Mouse (Mus musculus): ENCODE data around the gene Eml6. TPM values are rescaled to one million over a fixed set of nuclear protein-coding genes. Genes with fewer than 3 reads are reported as not detected.
"Not testable (repeated sequence)": the region's sequence is repeated elsewhere in the genome, so short reads cannot be mapped to it uniquely, and the experiment has no call there.

Eml6 gene
- polyA plus RNA-seq, 1 experiment from 2014 or later = 0.88 TPM

- Histone ChIP-seq H3K4me3 (ENCODE audit: low read length) (no peak overlapping the region), H3K36me3 (ENCODE audit: control insufficient read depth, insufficient read depth) (no peaks in the 10 kb centered on the region), H3K9me3 (replicated peaks; ENCODE audit: control insufficient read depth, low read length) (no peaks in the 10 kb centered on the region), H3K4me2 (ENCODE audit: low read depth, low read length) (no peak overlapping the region), H3K27me3 (ENCODE audit: control insufficient read depth, insufficient read depth, low read length) (no peaks in the 10 kb centered on the region), H3K4me1 (ENCODE audit: control insufficient read depth, insufficient read depth, low read length) (no peaks in the 10 kb centered on the region), H3K9ac (ENCODE audit: low read length) (no peak overlapping the region), H3K27ac (ENCODE audit: low read length) (no peak overlapping the region)
- WGBS = 83% methylated on average over 1 of the region's 1 CpGs
- ATAC-seq (replicated peaks; ENCODE audit: extremely low read depth, insufficient read depth, low FRiP score) = no peak
These were observed 102.0 kb downstream of the Eml6 start for GRCm38 (mm10) chr11:29923851-29924250.

DNA sequence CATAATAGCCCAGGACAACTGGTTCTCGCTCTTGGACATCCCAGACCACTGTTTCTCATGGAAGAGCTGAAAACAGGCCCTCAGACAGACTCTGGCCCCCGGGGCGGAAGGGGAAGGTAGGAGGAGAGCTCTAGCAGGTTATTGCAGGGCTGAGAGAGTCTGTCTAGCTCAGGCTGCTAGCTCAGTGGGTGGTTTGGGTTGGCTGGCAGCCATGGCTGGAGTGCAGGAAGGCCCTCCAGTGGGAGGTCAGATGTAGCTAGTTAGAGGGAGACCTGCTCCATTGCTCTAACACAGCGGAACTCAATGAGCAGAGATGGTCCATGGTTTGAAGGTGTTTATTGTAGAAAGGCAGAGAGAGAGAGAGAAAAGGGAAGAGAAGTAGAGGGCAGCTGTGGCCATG is 112.7 kb downstream of the Eml6 start:
- 79% methylated on average over 4 of the region's 4 CpGs for WGBS
- H3K4me3 ChIP-seq (ENCODE audit: low read length) = no peak overlapping the region
- ATAC-seq (replicated peaks; ENCODE audit: extremely low read depth, insufficient read depth, low FRiP score) = no peak
- no peaks in the 10 kb centered on the region for H3K9me3 ChIP-seq (replicated peaks; ENCODE audit: control insufficient read depth, low read length)
- no peaks in the 10 kb centered on the region for H3K4me1 ChIP-seq (ENCODE audit: control insufficient read depth, insufficient read depth, low read length)
- H3K36me3 ChIP-seq (ENCODE audit: control insufficient read depth, insufficient read depth) = no peaks in the 10 kb centered on the region
- no peaks in the 10 kb centered on the region for H3K27me3 ChIP-seq (ENCODE audit: control insufficient read depth, insufficient read depth, low read length)
- H3K9ac ChIP-seq (ENCODE audit: low read length) = no peak overlapping the region
- H3K4me2 ChIP-seq (ENCODE audit: low read depth, low read length) = no peak overlapping the region
- H3K27ac ChIP-seq (ENCODE audit: low read length) = no peak overlapping the region

- Histone ChIP-seq H3K27ac (ENCODE audit: low read length) (no peak overlapping the region), H3K9ac (ENCODE audit: low read length) (no peak overlapping the region), H3K27me3 (ENCODE audit: control insufficient read depth, insufficient read depth, low read length) (no peaks in the 10 kb centered on the region), H3K4me1 (ENCODE audit: control insufficient read depth, insufficient read depth, low read length) (no peaks in the 10 kb centered on the region), H3K4me3 (ENCODE audit: low read length) (no peak overlapping the region), H3K4me2 (ENCODE audit: low read depth, low read length) (no peak overlapping the region), H3K36me3 (ENCODE audit: control insufficient read depth, insufficient read depth) (no peaks in the 10 kb centered on the region), H3K9me3 (replicated peaks; ENCODE audit: control insufficient read depth, low read length) (no peaks in the 10 kb centered on the region)
- no peak for ATAC-seq (replicated peaks; ENCODE audit: extremely low read depth, insufficient read depth, low FRiP score)
These were observed 116.5 kb downstream of the Eml6 start for GRCm38 (mm10) chr11:29909330-29909729.

DNA sequence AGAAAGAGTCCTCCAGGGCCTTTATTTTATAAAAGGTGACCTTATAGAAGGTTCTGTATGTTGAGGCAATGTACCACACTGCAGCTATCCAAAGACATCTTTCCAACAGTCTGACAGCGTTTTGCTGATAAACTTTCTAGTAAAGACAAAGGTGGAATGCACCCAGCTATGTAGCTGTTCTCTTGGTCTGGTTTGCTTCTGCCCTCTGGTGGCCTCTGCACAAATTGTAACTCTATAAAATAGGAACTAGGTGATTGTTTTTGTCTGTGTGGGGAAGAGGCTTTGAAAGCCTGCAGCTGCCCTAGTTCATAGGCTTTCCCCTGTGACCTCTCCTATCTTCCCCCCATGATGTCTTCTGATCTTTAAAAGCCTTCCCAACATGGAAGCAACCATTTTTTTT is 140.7 kb downstream of the Eml6 start:
- Histone ChIP-seq H3K9ac (ENCODE audit: low read length) (no peak overlapping the region), H3K9me3 (replicated peaks; ENCODE audit: control insufficient read depth, low read length) (no peaks in the 10 kb centered on the region), H3K4me2 (ENCODE audit: low read depth, low read length) (no peak overlapping the region), H3K36me3 (ENCODE audit: control insufficient read depth, insufficient read depth) (no peaks in the 10 kb centered on the region), H3K27me3 (ENCODE audit: control insufficient read depth, insufficient read depth, low read length) (no peaks in the 10 kb centered on the region), H3K4me1 (ENCODE audit: control insufficient read depth, insufficient read depth, low read length) (no peaks in the 10 kb centered on the region), H3K27ac (ENCODE audit: low read length) (no peak overlapping the region), H3K4me3 (ENCODE audit: low read length) (no peak overlapping the region)
- WGBS = 0% methylated on average over 1 of the region's 1 CpGs
- 0 out of 2 replicates have a peak, but pooled peaks have one; percentile 14 for ATAC-seq (replicated peaks; ENCODE audit: extremely low read depth, insufficient read depth, low FRiP score)

- Histone ChIP-seq H3K4me1 (ENCODE audit: control insufficient read depth, insufficient read depth, low read length) (no peaks in the 10 kb centered on the region), H3K4me3 (ENCODE audit: low read length) (no peak overlapping the region), H3K36me3 (ENCODE audit: control insufficient read depth, insufficient read depth) (no peaks in the 10 kb centered on the region), H3K9ac (ENCODE audit: low read length) (no peak overlapping the region), H3K9me3 (replicated peaks; ENCODE audit: control insufficient read depth, low read length) (no peaks in the 10 kb centered on the region), H3K27ac (ENCODE audit: low read length) (no peak overlapping the region), H3K27me3 (ENCODE audit: control insufficient read depth, insufficient read depth, low read length) (no peaks in the 10 kb centered on the region), H3K4me2 (ENCODE audit: low read depth, low read length) (no peak overlapping the region)
- ATAC-seq (replicated peaks; ENCODE audit: extremely low read depth, insufficient read depth, low FRiP score) = no peak
- WGBS = 84% methylated on average over 1 of the region's 1 CpGs
These were observed 141.5 kb downstream of the Eml6 start for GRCm38 (mm10) chr11:29884355-29884754.

DNA sequence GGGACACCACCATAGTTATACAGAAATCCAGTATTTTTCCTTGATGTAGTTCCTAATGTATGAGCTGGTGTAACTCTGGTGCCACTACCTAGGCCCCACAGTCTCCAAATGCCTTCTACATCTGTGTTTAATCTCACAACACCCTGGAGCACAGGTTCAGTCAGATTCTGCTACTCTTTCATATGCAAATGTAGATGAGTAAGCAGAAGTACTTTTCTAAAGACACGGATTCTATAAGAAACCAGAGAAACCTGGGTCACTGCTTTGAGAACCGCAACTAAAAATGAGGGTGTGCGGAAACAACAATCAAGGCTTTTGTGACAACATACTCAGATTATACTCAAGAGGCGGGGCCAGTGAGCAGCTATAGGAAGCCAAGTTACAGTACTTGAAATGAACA is 142.8 kb downstream of the Eml6 start:
- no peak for ATAC-seq (replicated peaks; ENCODE audit: extremely low read depth, insufficient read depth, low FRiP score)
- Histone ChIP-seq H3K4me2 (ENCODE audit: low read depth, low read length) (no peak overlapping the region), H3K4me3 (ENCODE audit: low read length) (no peak overlapping the region), H3K27ac (ENCODE audit: low read length) (no peak overlapping the region), H3K9ac (ENCODE audit: low read length) (no peak overlapping the region), H3K36me3 (ENCODE audit: control insufficient read depth, insufficient read depth) (no peaks in the 10 kb centered on the region), H3K9me3 (replicated peaks; ENCODE audit: control insufficient read depth, low read length) (no peaks in the 10 kb centered on the region), H3K27me3 (ENCODE audit: control insufficient read depth, insufficient read depth, low read length) (no peaks in the 10 kb centered on the region), H3K4me1 (ENCODE audit: control insufficient read depth, insufficient read depth, low read length) (no peaks in the 10 kb centered on the region)
- WGBS = 74% methylated on average over 4 of the region's 4 CpGs

DNA sequence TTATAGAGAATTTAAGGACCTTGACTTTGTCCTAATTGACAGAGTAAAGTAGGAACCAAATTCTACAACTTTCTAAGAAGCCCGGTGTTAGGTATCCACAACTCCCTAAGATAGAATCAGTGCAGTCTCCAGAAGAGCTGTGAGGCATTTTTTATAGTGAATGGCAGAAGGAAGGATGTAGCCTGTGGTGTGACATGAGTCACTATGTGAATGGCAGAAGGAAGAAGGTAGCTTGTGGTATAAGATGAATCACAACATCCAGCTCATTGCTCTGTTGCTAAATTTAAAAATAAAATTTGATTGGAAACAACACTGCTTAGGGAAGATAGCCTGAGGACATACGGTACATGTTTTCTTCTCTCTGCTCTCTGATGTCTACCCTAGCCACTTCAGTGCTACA is 146.2 kb downstream of the Eml6 start:
- 69% methylated on average over 2 of the region's 2 CpGs for WGBS
- Histone ChIP-seq H3K4me2 (ENCODE audit: low read depth, low read length) (no peak overlapping the region), H3K9me3 (replicated peaks; ENCODE audit: control insufficient read depth, low read length) (no peaks in the 10 kb centered on the region), H3K4me3 (ENCODE audit: low read length) (no peak overlapping the region), H3K4me1 (ENCODE audit: control insufficient read depth, insufficient read depth, low read length) (no peaks in the 10 kb centered on the region), H3K36me3 (ENCODE audit: control insufficient read depth, insufficient read depth) (no peaks in the 10 kb centered on the region), H3K27ac (ENCODE audit: low read length) (no peak overlapping the region), H3K27me3 (ENCODE audit: control insufficient read depth, insufficient read depth, low read length) (no peaks in the 10 kb centered on the region), H3K9ac (ENCODE audit: low read length) (no peak overlapping the region)
- no peak for ATAC-seq (replicated peaks; ENCODE audit: extremely low read depth, insufficient read depth, low FRiP score)

- no peak for ATAC-seq (replicated peaks; ENCODE audit: extremely low read depth, insufficient read depth, low FRiP score)
- H3K4me2 ChIP-seq (ENCODE audit: low read depth, low read length) = no peak overlapping the region
- H3K27ac ChIP-seq (ENCODE audit: low read length) = no peak overlapping the region
- no peaks in the 10 kb centered on the region for H3K27me3 ChIP-seq (ENCODE audit: control insufficient read depth, insufficient read depth, low read length)
- no peaks in the 10 kb centered on the region for H3K9me3 ChIP-seq (replicated peaks; ENCODE audit: control insufficient read depth, low read length)
- no peaks in the 10 kb centered on the region for H3K4me1 ChIP-seq (ENCODE audit: control insufficient read depth, insufficient read depth, low read length)
- WGBS = 86% methylated on average over 1 of the region's 1 CpGs
- no peak overlapping the region for H3K9ac ChIP-seq (ENCODE audit: low read length)
- H3K4me3 ChIP-seq (ENCODE audit: low read length) = no peak overlapping the region
- H3K36me3 ChIP-seq (ENCODE audit: control insufficient read depth, insufficient read depth) = no peaks in the 10 kb centered on the region
These were observed 147.9 kb downstream of the Eml6 start for GRCm38 (mm10) chr11:29877981-29878380.

DNA sequence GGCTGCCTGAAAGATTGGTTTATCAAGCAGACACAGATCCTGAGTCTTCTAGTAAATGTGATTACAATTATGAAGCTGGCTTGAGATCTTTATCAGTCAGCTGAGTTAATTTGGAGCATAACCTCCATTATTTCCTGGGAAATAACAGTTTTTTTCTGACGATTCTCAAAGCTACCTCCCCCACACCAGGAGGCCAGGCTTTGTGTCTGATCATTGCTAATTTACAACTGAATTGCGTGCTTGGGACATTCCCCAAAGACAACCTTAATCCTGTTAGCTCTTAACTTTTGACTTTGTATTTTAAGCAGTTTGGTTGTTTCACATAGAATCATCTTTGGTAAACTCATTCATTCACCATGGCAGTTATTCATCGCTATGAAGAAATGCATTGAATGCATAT is 148.6 kb downstream of the Eml6 start:
- no peaks in the 10 kb centered on the region for H3K36me3 ChIP-seq (ENCODE audit: control insufficient read depth, insufficient read depth)
- H3K27ac ChIP-seq (ENCODE audit: low read length) = no peak overlapping the region
- no peak overlapping the region for H3K9ac ChIP-seq (ENCODE audit: low read length)
- ATAC-seq (replicated peaks; ENCODE audit: extremely low read depth, insufficient read depth, low FRiP score) = no peak
- H3K4me3 ChIP-seq (ENCODE audit: low read length) = no peak overlapping the region
- no peaks in the 10 kb centered on the region for H3K27me3 ChIP-seq (ENCODE audit: control insufficient read depth, insufficient read depth, low read length)
- 78% methylated on average over 3 of the region's 3 CpGs for WGBS
- H3K9me3 ChIP-seq (replicated peaks; ENCODE audit: control insufficient read depth, low read length) = no peaks in the 10 kb centered on the region
- H3K4me1 ChIP-seq (ENCODE audit: control insufficient read depth, insufficient read depth, low read length) = no peaks in the 10 kb centered on the region
- no peak overlapping the region for H3K4me2 ChIP-seq (ENCODE audit: low read depth, low read length)

DNA sequence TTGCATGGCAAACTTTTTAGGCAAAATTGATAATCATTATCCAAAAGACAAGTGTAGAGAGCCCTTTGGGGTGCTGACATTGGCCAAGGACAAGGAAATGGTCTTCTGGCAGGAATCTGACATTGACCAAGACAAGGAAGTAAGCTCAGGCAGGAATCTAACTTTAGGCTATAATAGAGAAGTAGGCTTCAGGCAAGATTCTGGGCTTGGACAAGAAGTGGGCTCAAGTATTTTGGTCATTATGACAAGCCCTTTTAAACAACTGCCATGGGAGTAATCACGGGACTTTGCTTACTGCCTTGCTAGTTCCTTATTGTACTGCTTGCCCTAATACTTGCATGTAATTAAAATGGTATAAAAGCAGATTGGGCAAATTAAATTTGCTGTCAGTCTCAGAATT is 151.1 kb downstream of the Eml6 start:
- not testable (repeated sequence) for H3K9me3 ChIP-seq (replicated peaks; ENCODE audit: control insufficient read depth, low read length); H3K27me3 ChIP-seq (ENCODE audit: control insufficient read depth, insufficient read depth, low read length); H3K36me3 ChIP-seq (ENCODE audit: control insufficient read depth, insufficient read depth); H3K27ac ChIP-seq (ENCODE audit: low read length); H3K4me2 ChIP-seq (ENCODE audit: low read depth, low read length); H3K4me3 ChIP-seq (ENCODE audit: low read length); ATAC-seq (replicated peaks; ENCODE audit: extremely low read depth, insufficient read depth, low FRiP score); H3K4me1 ChIP-seq (ENCODE audit: control insufficient read depth, insufficient read depth, low read length); H3K9ac ChIP-seq (ENCODE audit: low read length)
- WGBS = 94% methylated on average over 1 of the region's 1 CpGs

Measured in heart, embryonic 16.5 days (tissue).